Mouse (Mus musculus): ENCODE results near the gene Srpr.

- no peak for TF ChIP-seq CTCF (conservative IDR thresholded peaks at IDR 0.05; ENCODE audit: insufficient read depth, insufficient read length, low read depth, low read length)
- no peak for TF ChIP-seq POLR2A (IDR thresholded peaks at IDR 0.05; ENCODE audit: low read depth, low read length)
These were observed 23.5 kb downstream of the Srpr start for GRCm38 (mm10) chr9:35223466-35223865.
